Mouse (Mus musculus) right cerebral cortex, postnatal 25 days (tissue): Measurements from ENCODE around the gene Ptpn6.

Experiments
- DNase-seq: peaks from one replicate; pipeline ENCODE4 v3.0.0; 2022

Gene Ptpn6

DNA sequence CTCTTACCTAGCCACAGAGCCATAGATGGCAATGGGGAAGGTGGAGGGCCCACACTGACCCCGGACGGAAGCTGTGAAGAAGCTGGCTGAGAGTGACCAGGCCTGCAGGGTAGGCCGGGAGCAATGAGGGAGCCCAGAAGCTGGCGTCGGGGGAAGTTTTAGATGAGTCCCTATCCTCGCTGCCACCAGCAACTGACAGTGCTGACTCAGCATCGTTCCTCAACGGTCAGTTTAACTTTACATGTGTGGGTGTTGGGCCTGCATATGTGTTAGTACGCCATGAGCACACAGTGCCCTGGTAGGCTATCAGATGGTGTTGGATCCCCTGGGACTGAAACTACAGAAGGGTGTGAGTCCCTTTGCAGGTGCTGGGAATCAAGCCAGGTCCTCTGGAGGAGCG is 14.0 kb downstream of the Ptpn6 start:
- DNase-seq, result no peak

DNA sequence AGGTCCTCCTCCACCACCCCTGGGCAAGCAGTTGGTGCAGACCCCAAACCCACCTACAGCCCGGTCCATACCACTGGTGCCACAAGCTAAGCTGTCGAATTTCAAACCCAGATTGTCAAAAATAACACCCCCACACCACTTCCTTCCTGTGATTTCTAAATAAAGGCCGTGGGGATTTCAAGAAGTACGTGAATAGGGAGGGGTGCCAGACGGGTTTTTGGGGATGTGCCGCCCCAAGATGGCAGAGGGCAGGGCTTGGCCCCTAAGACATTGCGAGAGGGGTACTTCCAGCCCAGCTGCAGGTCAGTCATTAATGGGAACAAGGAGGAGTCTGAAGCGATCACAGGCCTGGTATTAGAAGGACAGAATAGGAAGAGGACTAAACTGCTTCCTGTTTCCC is 15.0 kb downstream of the Ptpn6 start:
- no peak for DNase-seq

DNA sequence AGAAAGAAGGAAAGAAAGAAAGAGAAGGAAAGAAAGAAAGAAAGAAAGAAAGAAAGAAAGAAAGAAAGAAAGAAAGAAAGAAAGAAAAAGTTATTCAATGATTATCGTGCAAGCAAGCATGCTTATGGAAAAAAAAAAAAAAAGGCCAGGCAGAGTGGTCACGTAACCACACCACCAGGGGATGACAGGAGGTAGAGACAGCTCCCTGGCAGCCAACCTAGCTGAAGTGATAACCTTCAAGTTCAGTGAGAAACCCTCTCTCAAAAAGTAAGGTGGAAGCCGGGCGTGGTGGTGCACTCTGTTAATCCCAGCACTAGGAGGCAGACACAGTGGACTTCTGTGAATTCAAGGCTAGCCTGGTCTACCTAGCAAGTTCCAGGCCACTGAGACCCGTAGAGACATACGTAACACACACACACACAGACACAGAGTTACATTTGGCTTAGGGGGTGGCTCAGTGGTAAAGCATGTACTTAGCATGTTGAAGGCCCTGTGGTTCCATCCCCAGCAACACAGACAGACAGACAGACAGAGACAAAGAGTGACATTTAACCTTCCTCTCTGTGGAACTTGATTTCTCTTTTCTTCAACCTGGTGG is 15.5 kb downstream of the Ptpn6 start:
- DNase-seq, result no peak

DNA sequence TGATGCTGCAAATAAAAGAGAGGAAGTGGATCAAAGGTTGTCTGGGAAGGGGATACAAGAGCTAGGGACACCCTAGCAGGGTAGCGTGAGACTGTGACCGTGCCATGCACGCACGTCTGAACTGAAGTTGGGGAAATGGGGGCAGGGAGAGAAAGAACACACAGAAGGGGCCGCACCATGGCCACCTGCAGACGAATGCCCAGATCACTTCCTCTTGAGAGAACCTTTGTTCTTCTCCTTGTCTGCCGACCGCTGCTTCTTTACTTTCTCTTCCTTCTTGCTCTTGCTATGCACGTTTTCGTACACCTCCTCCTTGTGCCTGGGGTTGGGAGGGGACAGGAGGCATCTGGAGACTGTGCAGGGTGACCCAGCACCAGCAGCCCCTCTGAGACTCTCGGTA is 17.6 kb downstream of the Ptpn6 start:
- DNase-seq, result no peak

DNA sequence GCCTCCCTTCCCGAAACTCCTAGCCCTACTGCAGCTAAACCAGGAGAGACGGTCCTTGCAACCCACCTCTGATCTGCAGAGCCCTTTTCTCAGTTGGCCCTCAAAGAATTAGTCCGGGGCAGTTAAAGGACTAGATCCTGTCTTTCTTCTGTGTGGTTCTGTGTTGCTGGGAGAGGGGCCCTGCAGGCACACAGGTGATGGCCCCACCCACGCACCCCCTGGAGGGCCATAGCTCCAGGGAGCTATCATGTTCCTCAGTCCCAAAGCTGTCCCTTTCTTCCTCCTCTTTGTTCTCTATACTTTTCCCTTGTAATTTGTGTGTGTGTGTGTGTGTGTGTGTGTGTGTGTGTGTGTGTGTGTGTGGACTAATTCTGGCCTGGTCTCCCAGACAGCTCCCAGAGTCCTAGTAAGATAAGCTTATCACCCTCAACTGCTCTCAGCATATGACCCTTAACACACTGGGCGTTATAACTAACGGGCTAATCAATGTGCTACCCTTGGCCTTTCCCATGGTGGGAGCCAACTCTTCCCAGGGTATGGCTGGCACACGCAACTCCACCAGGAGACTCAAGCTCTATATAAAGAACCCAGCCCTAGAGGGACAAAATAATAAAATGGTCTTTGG is 19.0 kb downstream of the Ptpn6 start:
- no peak for DNase-seq

DNA sequence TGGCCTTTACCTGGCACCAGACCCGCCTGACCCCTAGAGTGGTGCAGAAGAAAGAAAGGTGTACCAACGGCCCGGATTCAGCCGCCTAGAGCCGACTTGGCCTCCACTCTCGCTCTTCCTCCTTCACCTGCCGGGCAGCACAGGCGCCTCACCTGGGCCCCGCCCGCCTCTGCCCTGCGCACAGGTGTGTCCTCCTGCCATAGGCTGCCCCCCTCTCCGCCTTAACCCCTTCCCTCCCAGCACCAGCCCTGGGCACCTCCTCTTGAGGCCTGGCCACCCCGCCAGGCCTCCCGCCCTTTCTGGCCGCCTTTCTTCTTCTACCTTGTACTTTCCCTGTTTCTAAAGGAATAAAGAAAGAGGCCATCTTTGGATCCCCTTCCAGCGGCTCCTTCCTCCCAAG is 19.8 kb downstream of the Ptpn6 start:
- DNase-seq, result no peak

DNA sequence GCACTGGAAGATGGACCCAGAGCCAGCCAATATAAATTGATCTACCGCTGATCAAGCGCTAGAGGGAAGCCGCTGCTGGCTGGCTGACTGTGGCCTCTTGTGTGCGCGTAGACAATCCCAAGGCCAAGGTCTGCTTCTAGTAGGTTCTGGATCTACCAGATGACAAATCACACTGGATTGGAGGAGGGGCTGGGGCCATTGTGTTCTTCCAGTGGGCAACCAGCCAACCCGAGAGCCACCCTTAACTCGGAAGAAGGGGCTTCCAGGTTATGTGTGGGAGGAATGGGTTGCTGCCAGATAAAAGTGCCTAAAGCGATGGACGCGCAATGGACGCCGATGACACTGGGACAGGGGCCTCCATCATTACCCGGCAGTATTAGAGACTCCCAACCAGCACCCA is 20.5 kb downstream of the Ptpn6 start:
- no peak for DNase-seq

DNA sequence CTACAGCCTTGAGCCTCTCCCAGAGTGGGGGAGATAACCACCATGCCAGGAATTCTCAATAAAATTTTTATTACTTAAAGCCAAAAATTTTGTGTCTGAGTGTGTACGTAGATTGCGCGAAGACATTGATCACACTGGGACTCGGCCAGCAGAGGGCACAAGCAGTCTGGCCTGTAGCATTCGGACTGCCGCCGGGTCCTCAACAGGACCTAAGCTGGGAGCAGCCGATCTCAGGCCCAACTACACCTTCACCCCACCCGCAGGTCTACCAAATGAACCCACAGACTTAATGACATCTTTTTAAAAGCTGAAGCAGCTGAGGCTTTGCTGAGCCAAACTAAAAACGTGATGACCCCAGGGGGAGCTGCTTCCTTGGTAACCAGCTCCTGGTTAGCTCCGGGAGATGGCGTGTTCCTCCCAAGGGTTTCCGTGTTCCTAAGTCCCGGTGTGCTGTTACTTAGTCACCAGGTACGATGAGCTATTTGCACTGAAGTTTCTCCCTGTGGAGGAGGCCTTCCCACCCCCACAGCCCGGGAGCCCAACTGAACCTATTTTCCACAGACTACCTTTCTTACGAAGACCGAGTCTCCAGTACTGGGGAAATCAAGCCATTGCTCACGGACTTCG is 21.5 kb downstream of the Ptpn6 start:
- no peak for DNase-seq

DNA sequence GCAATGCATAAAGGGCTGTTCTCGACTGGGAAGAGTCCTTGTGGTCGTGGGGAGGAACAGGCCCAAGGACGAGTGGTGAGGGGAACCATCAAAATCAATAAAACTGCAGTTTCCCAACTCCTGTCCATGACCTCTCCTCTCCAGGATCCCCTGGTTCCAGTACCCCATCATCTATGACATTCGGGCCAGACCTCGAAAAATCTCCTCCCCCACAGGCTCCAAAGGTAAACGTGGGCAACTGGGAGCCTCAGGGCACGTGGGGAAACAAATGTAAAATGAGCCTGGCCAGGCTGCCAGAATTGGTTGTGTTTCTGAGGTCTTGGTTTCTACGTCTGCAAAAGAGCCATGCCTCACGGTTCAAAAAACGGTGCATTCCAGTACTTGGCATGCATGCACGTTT is 25.6 kb downstream of the Ptpn6 start:
- no peak for DNase-seq

DNA sequence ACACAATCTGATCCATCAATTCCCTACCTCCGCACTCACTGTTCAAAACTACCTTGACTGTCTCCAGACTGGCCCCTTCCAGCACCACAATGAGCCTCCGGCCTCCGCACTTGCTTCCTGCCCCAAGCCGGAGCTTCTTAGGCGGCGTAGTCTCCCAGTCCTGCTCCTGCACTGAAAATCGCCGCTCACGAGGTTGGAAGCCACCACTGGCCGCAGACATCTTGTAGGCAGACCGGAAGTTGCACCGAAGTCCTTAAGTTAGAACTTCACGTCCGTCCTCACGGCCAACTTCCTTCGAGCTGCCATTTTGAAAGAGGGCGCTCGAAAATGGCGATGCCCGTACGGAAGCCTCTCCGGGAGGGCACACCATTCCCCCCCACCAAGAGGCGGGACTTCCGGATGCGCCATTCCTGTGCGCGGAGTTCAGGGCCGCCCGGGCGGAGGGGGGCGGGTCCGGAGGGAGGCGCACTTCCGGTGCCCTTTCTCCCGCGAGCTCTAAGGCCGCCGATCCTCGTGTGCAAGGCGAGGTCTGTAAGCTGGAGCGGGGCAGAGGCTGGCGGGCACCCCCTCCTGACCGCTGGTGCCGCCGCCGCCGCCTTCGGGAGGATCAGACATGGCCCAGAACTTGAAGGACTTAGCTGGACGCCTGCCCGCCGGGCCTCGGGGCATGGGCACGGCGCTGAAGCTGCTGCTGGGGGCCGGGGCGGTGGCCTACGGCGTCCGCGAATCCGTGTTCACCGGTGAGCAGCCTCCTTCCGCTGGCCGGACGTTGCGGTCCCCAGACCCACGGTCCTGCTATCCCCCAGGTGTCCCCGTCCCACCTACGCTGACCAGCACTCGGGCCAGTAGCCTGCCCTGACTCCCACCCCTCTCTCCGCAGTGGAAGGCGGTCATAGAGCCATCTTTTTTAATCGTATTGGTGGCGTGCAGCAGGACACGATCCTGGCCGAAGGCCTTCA is 26.4 kb downstream of the Ptpn6 start, which contains the start of the genes Emg1 and Phb2:
TSS of gene Emg1 (minus strand) at position 355 of the 959 bp plus-strand sequence.
TSS of gene Phb2 (plus strand) at position 513 of the 959 bp plus-strand sequence.
- peak; percentile 98 for DNase-seq

DNA sequence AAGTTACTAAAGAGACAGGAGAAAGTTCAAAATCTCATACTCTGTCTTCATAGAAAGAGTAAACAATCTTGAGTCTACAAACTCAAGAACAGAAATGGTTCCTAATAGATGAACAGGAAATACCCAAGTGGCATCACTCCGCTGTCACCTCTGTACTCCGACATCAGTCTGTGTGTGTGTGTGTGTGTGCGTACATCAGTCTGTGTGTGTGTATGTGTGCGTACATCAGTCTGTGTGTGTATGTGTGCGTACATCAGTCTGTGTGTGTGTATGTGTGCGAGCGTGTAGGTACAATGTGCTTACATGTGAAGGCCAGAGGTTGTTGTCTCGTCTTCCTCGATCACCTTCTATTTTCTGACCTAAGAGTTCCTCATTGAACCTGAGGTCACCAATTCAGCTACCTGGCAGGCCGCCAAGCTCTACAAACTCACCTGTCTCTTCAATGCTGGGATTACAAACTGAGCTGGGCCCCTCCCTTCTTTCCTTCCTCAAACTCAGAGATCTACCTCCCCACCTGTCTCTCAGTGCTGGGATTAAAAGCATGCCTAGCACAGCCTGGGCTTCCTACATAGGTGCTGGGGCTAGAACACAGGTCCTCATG is 30.1 kb downstream of the Ptpn6 start:
- no peak for DNase-seq

DNA sequence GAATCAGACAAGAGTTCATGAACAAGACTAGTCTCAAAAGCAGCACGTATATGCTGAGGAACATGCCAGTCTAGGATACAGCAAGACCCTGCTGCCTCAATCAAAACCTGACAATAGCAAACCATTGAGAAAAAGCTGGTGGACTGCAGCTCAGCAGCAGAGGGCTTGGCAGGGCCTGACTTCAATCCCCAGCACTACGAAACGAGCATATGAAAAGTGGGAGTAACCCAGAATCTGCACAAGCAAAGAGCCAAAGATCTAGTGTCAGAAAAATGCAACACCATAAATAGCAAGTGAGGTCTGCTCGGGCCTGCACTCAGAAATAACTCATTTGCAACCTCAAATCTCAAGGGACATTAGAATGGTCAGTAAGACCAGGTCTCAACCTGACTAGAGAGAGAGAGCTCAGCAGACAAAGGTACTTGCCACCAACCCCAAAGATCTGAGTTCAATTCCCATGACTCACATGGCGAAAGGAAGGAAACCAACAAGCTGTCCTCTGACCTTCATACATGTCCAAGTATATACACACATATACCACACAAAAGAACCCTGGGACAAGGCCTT is 32.4 kb downstream of the Ptpn6 start:
- no peak for DNase-seq

DNA sequence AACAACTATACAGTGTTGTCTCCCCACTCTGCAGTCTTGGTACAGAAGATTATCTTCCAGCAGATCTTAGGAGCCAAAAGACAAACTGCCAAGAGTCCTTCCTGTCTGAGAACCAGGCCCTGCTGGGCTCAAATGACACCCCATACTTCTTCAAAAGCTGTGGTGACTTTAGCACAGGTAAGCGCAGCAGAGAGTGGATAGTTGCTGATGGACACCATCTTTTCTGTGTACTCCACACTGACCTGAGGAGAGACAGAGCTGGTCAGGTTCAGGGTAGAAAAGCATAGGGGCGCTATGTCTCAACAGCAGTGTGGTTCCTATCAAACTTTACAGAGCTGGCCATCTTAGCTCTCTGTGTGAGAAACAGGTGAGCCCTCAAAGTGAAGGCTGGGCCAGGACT is 34.1 kb downstream of the Ptpn6 start:
- no peak for DNase-seq

DNA sequence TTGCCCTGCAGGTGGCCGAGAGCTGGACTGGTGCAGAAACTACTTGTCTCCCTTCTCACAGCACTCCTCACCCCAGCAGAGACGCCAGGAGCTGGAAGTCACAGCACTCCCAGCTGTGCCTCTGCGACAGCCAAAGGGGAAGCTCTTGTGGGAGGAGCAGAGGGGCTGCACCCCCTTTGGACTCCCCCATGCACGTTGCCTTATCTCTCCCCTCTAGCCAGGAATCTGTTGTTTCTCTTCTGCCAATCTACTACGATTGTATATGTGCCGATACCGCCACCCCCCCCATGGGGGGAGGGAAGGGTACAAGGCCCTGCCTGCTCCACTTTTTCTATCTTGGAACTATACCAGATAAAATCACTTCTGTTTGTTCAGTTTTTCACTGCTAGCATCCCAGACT is 34.7 kb downstream of the Ptpn6 start:
- no peak for DNase-seq

DNA sequence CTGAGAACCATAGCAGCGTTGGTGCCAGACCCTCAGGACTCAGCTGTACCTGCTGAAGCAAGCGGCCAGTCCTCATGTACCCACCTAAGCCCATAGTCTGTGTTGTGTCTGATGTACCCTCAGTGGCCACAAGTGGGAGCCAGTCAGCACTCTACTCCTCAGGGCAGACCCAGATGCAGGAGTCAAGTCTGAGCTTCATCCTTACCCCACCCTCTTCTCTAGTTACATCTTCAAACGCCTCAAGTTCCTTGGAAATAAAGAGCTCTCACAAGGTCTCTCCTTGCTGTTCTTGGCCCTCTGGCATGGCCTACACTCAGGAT is 35.8 kb downstream of the Ptpn6 start:
- DNase-seq, result peak; percentile 51

DNA sequence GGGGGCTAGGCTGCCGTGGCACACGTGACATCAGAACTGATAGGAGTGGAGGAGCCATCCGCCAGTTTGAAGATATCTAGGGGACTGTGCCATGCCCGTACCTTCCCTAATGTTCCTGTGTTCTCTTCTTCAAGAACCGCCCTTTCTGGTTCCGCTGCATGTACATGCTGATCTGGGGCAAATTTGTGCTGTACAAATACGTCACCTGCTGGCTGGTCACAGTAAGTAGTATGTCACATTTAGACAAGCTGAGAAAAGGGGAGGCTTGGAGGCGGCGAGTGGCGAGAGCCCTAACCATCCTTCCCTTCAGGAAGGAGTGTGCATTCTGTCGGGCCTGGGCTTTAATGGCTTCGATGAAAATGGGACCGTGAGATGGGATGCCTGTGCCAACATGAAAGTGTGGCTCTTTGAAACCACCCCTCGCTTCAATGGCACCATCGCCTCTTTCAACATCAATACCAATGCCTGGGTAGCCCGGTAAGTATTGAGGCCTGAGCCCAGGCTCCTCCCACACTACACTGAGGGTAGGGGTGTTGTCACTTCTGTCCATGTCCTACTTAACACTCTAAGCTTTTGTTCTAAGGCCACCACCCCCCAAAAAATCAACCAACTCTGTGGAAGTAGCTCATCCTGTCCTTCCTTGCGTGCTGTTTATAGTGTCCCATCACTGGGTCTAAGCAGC is 36.3 kb downstream of the Ptpn6 start:
- DNase-seq, result no peak

DNA sequence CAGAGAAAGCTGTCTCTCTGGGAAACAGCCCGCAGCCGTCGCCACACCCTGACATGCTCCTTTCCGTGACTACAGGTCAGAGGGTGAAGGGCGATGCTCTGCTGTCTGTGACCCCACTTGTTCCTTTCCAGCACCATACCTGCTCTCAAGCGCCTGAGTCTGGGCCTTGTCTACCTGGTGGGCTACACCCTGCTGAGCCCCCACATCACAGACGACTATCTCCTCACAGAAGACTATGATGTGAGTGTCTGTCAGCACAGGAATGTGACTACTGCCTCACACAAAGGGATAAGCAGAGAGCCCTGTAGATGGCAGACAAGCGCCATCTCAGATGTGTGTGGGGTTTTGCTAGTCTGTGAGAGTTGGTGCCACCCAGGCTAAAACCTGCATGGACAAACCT is 37.2 kb downstream of the Ptpn6 start:
- DNase-seq, result no peak

DNA sequence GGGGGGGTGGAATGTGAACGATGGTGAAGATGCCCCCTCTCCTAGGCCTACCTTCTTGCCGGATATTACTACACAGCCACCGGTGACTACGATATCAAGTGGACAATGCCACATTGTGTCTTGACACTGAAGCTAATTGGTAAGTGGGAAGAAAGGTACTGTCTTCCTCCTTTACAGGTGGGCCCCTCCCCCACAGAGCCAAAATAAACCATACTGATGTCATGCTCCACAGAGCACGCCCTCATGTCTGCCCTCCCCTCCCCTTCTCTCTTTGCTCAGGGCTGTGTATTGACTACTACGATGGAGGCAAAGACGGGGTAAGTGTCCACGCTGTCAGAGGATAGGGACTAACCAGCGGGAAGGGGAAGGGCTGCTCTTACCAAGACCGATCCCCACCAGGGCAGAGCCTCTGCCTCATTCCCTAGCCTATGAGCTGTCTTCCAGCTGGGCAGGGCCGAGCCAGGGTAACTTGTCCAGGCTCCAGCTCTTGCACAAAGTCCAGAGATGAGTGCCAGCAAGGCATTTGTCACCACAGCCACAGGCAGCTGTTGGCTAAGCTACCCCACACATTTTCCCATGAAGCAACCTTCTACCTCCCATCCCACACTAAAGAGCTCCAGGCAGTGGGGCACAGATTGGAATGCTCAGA is 38.4 kb downstream of the Ptpn6 start:
- DNase-seq, result peak; percentile 51

DNA sequence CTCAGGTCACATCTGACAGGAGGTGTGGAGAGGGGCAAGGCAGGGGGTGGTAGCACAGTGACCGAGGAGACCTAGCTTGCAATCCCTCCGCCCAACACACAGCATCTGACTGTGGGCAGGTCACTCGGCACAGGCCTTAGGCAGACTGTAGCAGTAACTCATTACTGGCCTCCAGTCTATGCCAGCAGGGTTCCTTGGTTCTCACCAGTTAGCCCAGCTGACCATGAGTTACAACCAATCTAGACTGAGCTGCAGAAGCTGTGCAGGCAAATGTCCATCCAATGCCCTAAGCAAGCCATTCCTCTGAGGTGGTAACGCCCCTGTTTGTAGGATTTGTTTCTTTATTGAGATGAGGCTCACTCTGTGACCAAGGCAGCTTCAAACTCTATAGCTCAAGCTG is 39.1 kb downstream of the Ptpn6 start:
- no peak for DNase-seq

DNA sequence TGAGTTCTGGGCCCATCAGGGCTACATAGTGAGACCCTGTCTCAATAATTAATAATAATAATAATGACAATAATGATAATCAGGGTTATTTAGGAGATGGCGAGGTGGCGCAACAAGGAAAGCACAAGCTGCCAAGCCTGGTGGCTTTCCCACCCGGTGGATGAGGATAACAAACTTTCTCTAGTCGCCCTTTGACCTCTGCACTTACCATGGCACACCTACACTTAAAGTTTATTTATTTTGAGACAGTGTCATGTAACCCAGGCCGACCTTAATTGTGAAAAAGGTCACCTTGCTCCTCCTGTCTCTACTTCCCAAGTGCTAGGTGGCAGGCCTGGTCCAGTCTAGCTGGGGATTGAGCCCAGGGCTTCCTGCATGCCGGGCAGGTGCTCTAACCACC is 39.8 kb downstream of the Ptpn6 start:
- no peak for DNase-seq

DNA sequence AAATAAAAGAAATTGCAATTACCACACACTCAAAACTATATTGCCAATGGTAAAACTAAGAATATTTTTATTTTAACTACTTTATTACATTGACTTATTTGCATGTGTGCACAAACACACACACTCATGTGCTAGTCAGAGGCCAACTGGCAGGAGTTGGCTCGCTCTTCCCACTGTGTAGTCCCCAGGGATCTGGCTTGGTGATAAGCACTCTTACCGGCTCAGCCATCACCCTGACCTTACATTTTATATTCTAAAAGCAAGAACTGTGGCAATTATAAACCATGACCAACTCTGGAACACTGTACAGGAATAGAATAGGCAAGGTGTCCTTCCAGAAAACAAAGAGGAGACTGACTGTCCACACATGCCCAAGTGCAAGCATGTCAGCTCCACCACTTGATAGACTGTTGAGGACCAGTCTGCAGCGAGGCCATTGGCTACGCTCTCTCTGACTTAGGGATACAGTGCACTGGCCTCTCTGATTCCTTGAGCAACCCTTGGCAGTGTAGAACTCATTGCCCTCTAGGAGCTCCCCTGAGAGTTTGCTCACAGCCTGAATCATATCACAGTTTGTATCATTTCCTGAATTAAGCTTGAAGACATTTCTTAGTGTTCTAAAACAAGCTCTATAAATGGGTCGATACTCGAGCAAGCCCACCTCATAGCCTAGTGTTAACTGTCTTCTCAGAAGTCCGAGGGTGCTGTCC is 41.9 kb downstream of the Ptpn6 start:
- no peak for DNase-seq
